Mouse (Mus musculus) G1E (cell line): ENCODE measurements at regions not wholly inside any gene's neighbourhood (a gene's known extent, or its start where the extent isn't known, plus 50 kb on each side); places are given as distances from the start of the nearest gene placed in this dataset.

Source experiments
- ATAC-seq: 2 replicates; pipeline ENCODE4 v1.8.0; 2016; ENCODE audit warnings: mild to moderate bottlenecking; ENCODE audit not compliant: insufficient number of reproducible peaks, poor library complexity, low FRiP score, severe bottlenecking; ENCODE audit errors: extremely low read depth
- DNase-seq: peaks from one replicate; pipeline ENCODE4 v3.0.0; 2012; ENCODE audit warnings: low spot score
- H3K27me3 ChIP-seq: 2 replicates; pipeline ENCODE4 v1.6.1; 2012; ENCODE audit warnings: mild to moderate bottlenecking, low read length, inconsistent platforms; ENCODE audit not compliant: insufficient read depth
- H3K36me3 ChIP-seq: replicated peaks from 2 replicates; pipeline ENCODE3; 2012; ENCODE audit warnings: mild to moderate bottlenecking, inconsistent platforms
- H3K4me1 ChIP-seq: 2 replicates; pipeline ENCODE4 v1.6.1; 2012; ENCODE audit warnings: low read depth, low read length, inconsistent platforms, mixed read lengths; ENCODE audit not compliant: insufficient read depth
- H3K4me3 ChIP-seq: 2 replicates; pipeline ENCODE4 v1.5.1; 2012; ENCODE audit warnings: low read depth, mild to moderate bottlenecking, inconsistent platforms, low read length, moderate library complexity, mixed read lengths
- H3K9me3 ChIP-seq: replicated peaks from 2 replicates; pipeline ENCODE4 v1.6.1; 2012; ENCODE audit warnings: inconsistent platforms
- CTCF ChIP-seq: IDR thresholded peaks from 2 replicates; pipeline ENCODE4 v1.5.1; 2012; ENCODE audit warnings: low read depth, low read length, inconsistent platforms, mixed read lengths
- GATA1 ChIP-seq: IDR thresholded peaks from 2 replicates; pipeline ENCODE4 v1.6.1; 2012; ENCODE audit warnings: borderline replicate concordance, low read length, inconsistent platforms, mixed read lengths
- GATA2 ChIP-seq: IDR thresholded peaks from 2 replicates; pipeline ENCODE4 v1.6.1; 2012; ENCODE audit warnings: low read depth, low read length, inconsistent platforms, borderline replicate concordance
- POLR2AphosphoS5 ChIP-seq: IDR thresholded peaks from 2 replicates; pipeline ENCODE4 v1.6.1; 2012; ENCODE audit warnings: low read depth, low read length, inconsistent platforms; ENCODE audit not compliant: insufficient replicate concordance
- TAL1 ChIP-seq: conservative IDR thresholded peaks from 2 replicates; pipeline ENCODE4 v1.6.1; 2012; ENCODE audit warnings: low read depth, low read length, inconsistent platforms, mixed read lengths

DNA sequence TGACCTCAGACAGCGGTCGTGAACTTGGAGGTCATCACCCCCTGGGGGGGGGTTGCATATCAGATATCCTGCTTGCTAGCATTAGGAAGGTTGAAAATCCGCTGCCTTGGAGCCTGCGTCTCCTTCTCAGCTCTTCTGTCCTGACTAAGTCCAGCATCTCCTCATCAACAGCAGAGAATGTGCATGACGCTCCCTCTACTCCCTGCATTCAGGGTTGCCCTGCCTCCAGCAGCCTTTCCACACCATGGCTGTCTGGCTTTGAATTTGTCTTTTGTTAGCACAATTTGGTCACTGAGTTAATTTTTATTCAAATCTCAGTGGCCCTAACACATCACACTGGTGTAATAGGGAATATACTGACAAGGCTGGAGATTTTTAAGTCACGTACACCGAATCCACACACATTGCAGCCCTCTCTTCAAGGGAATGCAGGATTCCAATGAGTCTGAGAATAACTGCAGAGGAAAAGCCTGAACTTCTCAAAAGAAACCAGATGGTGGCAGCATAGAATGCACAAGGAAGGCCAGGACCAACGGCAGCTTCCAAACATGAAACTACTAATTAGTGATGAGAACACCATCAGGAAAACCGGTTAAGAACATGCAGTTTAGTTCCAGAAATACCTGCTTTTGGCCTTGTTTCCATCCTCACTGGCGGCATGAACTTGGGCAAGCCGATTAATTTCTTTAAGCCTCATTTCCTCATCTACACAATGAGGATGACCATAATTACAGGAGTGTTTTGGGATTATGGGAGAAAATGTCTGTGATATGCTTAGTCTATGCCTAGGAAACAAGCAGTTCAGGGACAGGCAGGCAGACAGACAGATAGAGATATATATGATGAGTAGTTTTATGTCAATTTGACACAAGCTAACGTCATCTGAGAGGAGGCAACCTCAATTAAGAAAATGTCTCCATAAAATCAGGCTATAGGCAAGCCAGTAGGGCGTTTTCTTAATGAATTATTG is 151.6 kb upstream of the Palmd start:
- Histone ChIP-seq H3K4me3 (no peak overlapping the region), H3K36me3 (no peaks in the 10 kb centered on the region), H3K27me3 (no peaks in the 10 kb centered on the region), H3K4me1 (no peaks in the 10 kb centered on the region), H3K9me3 (no peaks in the 10 kb centered on the region)
- DNase-seq (no peak), ATAC-seq (0 out of 2 replicates have a peak, but pooled peaks have one; percentile 15)
- TF ChIP-seq POLR2AphosphoS5 (no peak), TAL1 (no peak), GATA1 (no peak), GATA2 (no peak), CTCF (no peak)

DNA sequence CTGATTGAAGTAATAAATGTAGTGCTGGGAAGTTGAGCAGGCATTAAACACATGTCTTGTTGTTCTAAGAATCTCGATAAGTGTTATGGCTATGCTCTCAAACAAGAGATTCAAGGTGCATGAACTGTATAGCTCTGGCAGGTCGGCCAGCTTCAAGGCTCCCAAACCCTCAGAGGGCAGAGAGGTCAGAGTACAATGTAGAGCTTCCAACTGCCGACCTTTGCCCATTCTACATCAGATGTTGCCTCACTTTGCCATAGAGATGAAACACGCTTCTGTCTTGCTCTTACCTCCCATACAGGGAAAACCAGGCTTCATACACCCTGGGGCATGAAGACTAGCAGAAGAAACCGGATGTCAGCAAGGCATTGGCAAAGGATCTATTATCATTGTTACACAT is 150.8 kb upstream of the Palmd start:
- no peak overlapping the region for H3K4me3 ChIP-seq
- DNase-seq (no peak), ATAC-seq (no peak)
- H3K27me3 ChIP-seq = no peaks in the 10 kb centered on the region
- no peaks in the 10 kb centered on the region for H3K4me1 ChIP-seq
- H3K9me3 ChIP-seq = no peaks in the 10 kb centered on the region
- TF ChIP-seq POLR2AphosphoS5 (no peak), TAL1 (no peak), CTCF (no peak), GATA1 (no peak), GATA2 (no peak)
- H3K36me3 ChIP-seq = no peaks in the 10 kb centered on the region

DNA sequence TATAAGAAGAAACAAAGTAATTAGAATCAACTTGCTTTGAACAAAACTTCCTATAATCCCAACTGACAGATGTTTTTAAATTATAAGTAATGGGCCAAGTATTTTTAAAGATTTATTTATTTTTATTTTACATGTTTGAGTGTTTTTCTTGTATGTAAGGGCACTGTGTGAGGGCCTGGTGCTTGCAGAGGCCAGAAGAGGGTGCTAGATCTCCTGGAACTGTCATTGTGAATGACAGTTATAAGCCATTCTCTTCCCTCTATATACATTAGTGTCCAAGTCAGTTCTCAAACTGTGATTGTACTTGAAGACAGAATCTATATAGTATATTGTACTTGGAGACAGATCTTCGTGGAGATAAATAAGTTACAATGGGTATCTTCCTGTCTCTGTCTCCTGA is 149.1 kb upstream of the Palmd start:
- no peaks in the 10 kb centered on the region for H3K27me3 ChIP-seq
- no peak for ATAC-seq
- TF ChIP-seq GATA2 = no peak

DNA sequence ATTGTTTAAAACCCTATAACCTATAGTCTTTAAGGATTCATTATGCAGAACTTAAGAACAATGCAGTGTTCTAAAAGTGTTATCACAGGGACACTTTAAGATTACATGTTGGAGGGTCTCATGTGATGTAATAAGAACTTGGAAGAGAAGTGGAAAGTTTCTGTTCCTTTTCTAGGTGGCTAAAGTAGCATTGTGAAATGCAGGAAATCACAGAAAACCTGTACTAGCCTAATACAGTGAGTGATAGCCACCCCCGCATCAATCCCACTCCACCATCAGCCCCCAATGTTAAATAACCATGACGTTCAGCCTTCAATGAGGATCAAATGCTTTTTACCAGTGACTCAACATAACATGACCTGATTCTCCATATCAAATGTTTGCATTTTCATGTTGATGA is 147.4 kb upstream of the Palmd start:
- H3K4me1 ChIP-seq = no peaks in the 10 kb centered on the region
- DNase-seq (no peak), ATAC-seq (no peak)
- no peaks in the 10 kb centered on the region for H3K27me3 ChIP-seq
- no peak for TF ChIP-seq GATA1
- no peak for TF ChIP-seq GATA2
- no peak for TF ChIP-seq POLR2AphosphoS5
- no peak for TF ChIP-seq TAL1
- H3K4me3 ChIP-seq = no peak overlapping the region
- H3K9me3 ChIP-seq = no peaks in the 10 kb centered on the region
- no peaks in the 10 kb centered on the region for H3K36me3 ChIP-seq

More for the DNA sequence above, 149.1 kb upstream of the Palmd start:
- no peak overlapping the region for H3K4me3 ChIP-seq
- no peaks in the 10 kb centered on the region for H3K36me3 ChIP-seq
- no peaks in the 10 kb centered on the region for H3K4me1 ChIP-seq
- no peak for DNase-seq
- H3K9me3 ChIP-seq = no peaks in the 10 kb centered on the region

DNA sequence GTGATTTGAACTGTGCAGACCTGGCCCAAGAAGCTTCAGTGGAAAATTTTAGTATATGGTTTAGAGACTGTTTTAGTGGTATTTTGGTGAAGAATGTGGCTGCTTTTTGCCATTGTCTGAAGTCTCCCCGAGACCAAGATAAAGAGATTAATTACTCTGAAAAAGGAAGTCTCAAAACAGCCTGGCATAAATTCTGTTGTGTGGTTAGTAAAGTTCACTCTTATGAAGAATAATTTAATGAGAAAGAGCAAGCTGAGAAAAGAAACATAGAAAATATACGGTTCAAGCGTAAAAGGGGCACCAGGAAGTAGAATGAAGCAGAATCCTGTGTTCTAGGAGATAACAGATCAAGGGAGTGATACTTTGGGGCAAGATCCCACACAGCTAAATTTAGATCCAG is 144.0 kb upstream of the Palmd start:
- DNase-seq (no peak), ATAC-seq (no peak)
- no peak overlapping the region for H3K4me3 ChIP-seq
- H3K27me3 ChIP-seq = no peaks in the 10 kb centered on the region
- no peaks in the 10 kb centered on the region for H3K9me3 ChIP-seq
- no peaks in the 10 kb centered on the region for H3K4me1 ChIP-seq
- no peaks in the 10 kb centered on the region for H3K36me3 ChIP-seq
- TF ChIP-seq GATA2 = no peak
- no peak for TF ChIP-seq GATA1
- no peak for TF ChIP-seq TAL1
- TF ChIP-seq CTCF = no peak
- TF ChIP-seq POLR2AphosphoS5 = no peak

DNA sequence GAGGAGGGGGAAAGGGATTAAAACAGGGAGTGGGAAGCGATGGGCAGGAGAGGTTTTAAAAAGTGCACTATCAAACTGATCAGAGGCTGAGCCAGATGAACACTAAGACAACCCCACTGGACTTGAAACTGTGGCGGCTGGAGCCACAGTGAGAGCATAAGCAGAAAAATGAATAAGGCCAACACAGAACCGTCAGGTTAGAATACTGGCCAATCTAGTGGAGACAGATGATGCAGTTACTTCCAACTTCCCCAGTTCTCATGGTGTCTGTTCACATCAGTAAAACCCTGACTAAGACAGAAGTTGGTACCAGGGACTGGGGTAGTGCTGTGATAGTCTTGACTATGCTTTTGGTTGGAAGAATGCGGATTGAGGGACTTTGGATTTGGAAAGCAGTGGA is 143.5 kb upstream of the Palmd start:
- H3K27me3 ChIP-seq = no peaks in the 10 kb centered on the region
- ATAC-seq (no peak), DNase-seq (no peak)
- TF ChIP-seq POLR2AphosphoS5 (no peak), CTCF (no peak), GATA2 (no peak)
- H3K36me3 ChIP-seq = no peaks in the 10 kb centered on the region
- H3K4me1 ChIP-seq = no peaks in the 10 kb centered on the region
- H3K9me3 ChIP-seq = no peaks in the 10 kb centered on the region
- no peak overlapping the region for H3K4me3 ChIP-seq

DNA sequence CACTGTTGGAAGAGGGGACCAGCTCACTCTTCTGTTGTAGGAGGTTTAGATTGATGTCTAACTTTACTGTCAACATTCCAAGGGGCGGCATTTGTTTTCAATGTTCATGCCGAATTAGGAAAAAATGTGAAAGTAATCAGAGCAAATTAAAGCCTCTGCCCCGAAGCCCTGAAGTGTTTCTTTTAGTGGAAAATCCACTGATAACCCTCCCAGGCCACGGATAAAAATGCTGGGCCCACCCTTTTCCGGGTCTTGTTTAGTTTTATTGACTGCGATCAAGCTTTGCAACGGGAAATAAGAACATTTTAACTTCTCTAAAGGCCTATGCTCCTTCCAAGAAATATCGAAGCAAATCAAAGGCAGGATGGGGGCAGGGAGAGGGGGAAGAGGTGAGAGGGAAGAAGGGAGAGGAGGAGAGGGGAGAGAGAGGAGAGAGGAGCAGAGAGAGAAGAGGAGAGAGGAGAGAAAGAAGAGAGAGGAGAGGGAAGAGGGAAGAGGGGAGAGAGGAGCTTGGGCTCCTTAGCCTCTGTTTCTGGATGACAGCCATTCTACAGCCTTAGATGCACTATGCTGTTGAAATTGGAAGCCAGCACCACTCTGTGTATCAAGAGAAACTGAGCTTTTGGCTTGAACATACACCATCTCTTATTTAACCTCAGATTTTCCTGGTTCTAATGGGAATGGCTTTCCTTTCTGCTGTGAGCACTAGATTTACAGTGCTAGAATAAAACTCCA is 140.3 kb upstream of the Palmd start:
- no peak overlapping the region for H3K4me3 ChIP-seq
- no peaks in the 10 kb centered on the region for H3K4me1 ChIP-seq
- H3K27me3 ChIP-seq = no peaks in the 10 kb centered on the region
- no peak for TF ChIP-seq GATA2
- no peak for TF ChIP-seq TAL1
- no peak for TF ChIP-seq GATA1
- TF ChIP-seq CTCF = no peak
- TF ChIP-seq POLR2AphosphoS5 = no peak
- ATAC-seq (no peak), DNase-seq (no peak)
- H3K9me3 ChIP-seq = no peaks in the 10 kb centered on the region
- H3K36me3 ChIP-seq = no peaks in the 10 kb centered on the region
